Mouse (Mus musculus): ENCODE results near the gene Tedc2. TPM values are rescaled to one million over a fixed set of nuclear protein-coding genes. Genes with fewer than 3 reads are reported as not detected.

Tedc2 gene
- total and polyA plus RNA-seq, 3 experiments: 22.6 to 24.6 TPM; not detected in 1

GRCm38 (mm10) chr17:24251320-24252069 lies 30.8 kb upstream of the Tedc2 start, which contains the start of gene Ccnf (continued):
- TF ChIP-seq ZMIZ1 (IDR thresholded peaks at IDR 0.05; ENCODE audit: low read depth, low read length) (peak; percentile 84), ZNF384 (IDR thresholded peaks at IDR 0.05; ENCODE audit: low read depth, low read length) (no peak), MXI1 (IDR thresholded peaks at IDR 0.05; ENCODE audit: low read depth, low read length) (no peak; the same call in 1 of the 2 replicates), ELF1 (IDR thresholded peaks at IDR 0.05; ENCODE audit: low read depth, low read length) (no peak), E2F4 (IDR thresholded peaks at IDR 0.05; ENCODE audit: borderline replicate concordance, low read depth, low read length) (peak; percentile 85; the same call in 1 of the 2 replicates), KAT2A (conservative IDR thresholded peaks at IDR 0.05; ENCODE audit: low read depth, low read length) (no peak; the same call in 1 of the 2 replicates), MYB (IDR thresholded peaks at IDR 0.05; ENCODE audit: low read depth, low read length) (no peak), RAD21 (IDR thresholded peaks at IDR 0.05; ENCODE audit: low read depth, low read length) (no peak), NRF1 (IDR thresholded peaks at IDR 0.05; ENCODE audit: insufficient read depth, low read depth, low read length, poor library complexity, severe bottlenecking) (peak; percentile 92), MYC (IDR thresholded peaks at IDR 0.05; ENCODE audit: low read depth, low read length) (0 out of 2 replicates have a peak, but pooled peaks have one; percentile 34)

GRCm38 (mm10) chr17:24250988-24251319 lies 30.3 kb upstream of the Tedc2 start:
- Histone ChIP-seq H3K9ac (ENCODE audit: control insufficient read depth, low read depth, low read length, poor library complexity, severe bottlenecking) (peak overlapping the region; percentile 91), H3K36me3 (ENCODE audit: control insufficient read depth in 1 of 2, insufficient read depth in 2 of 2, low read length in 2 of 2) (peaks cover 8 to 16% of the 10 kb centered on the region in 2 experiments), H3K4me1 (ENCODE audit: control insufficient read depth in 1 of 2, insufficient read depth in 2 of 2, low read length in 2 of 2) (peaks cover 0 to 7% of the 10 kb centered on the region in 2 experiments; a peak in 2 of 4 replicates), H3K9me3 (replicated peaks; ENCODE audit: insufficient read depth, low read length) (no peaks in the 10 kb centered on the region), H3K79me2 (ENCODE audit: control insufficient read depth, insufficient read depth, low read length, poor library complexity) (peaks cover 21% of the 10 kb centered on the region), H3K27me3 (ENCODE audit: control insufficient read depth in 1 of 2, insufficient read depth in 2 of 2, low read length in 2 of 2) (no peaks in the 10 kb centered on the region), H3K27ac (ENCODE audit: control insufficient read depth, low read depth, low read length) (peak overlapping the region; percentile 57), H3K4me3 (ENCODE audit: control insufficient read depth in 1 of 2, insufficient read depth in 1 of 2, low read depth in 2 of 2, low read length in 2 of 2) (peak overlapping the region; percentile 90 to 92)
- no peak for DNase-seq (ENCODE audit: low read depth, low spot score)
- TF ChIP-seq HCFC1 (IDR thresholded peaks at IDR 0.05; ENCODE audit: low read depth, low read length) (no peak), MYC (IDR thresholded peaks at IDR 0.05; ENCODE audit: low read depth, low read length) (no peak), MEF2A (IDR thresholded peaks at IDR 0.05; ENCODE audit: extremely low read depth, insufficient replicate concordance, low read depth, low read length, poor library complexity, severe bottlenecking) (no peak), ELF1 (IDR thresholded peaks at IDR 0.05; ENCODE audit: low read depth, low read length) (no peak), MAX (IDR thresholded peaks at IDR 0.05; ENCODE audit: low read length) (peak; percentile 33; the same call in 1 of the 2 replicates), MXI1 (IDR thresholded peaks at IDR 0.05; ENCODE audit: low read depth, low read length) (peak; percentile 53; the same call in 1 of the 2 replicates), EP300 (IDR thresholded peaks at IDR 0.05; ENCODE audit: low read depth in 1 of 2, low read length in 2 of 2) (no peak), ETS1 (IDR thresholded peaks at IDR 0.05; ENCODE audit: low read depth, low read length) (0 out of 2 replicates have a peak, but pooled peaks have one; percentile 7), SMC3 (IDR thresholded peaks at IDR 0.05; ENCODE audit: low read depth, low read length) (no peak), MAZ (IDR thresholded peaks at IDR 0.05; ENCODE audit: low read depth, low read length) (no peak), SIN3A (IDR thresholded peaks at IDR 0.05; ENCODE audit: low read length) (peak; percentile 43), POLR2A (IDR thresholded peaks at IDR 0.05; ENCODE audit: control insufficient read depth in 1 of 2, insufficient read depth in 1 of 2, low read depth in 1 of 2, low read length in 2 of 2, poor library complexity in 1 of 2) (no peak; a peak in 2 of 4 replicates), POLR2AphosphoS5 (IDR thresholded peaks at IDR 0.05; ENCODE audit: borderline replicate concordance, low read depth, low read length) (no peak), ZC3H11A (IDR thresholded peaks at IDR 0.05; ENCODE audit: low read depth, low read length) (no peak), RCOR1 (IDR thresholded peaks at IDR 0.05; ENCODE audit: low read depth, low read length) (no peak)

Data from MEL (cell line).